Comparison of ENCODE assay signal across 7 mouse cellular contexts in the genomic region with DNA sequence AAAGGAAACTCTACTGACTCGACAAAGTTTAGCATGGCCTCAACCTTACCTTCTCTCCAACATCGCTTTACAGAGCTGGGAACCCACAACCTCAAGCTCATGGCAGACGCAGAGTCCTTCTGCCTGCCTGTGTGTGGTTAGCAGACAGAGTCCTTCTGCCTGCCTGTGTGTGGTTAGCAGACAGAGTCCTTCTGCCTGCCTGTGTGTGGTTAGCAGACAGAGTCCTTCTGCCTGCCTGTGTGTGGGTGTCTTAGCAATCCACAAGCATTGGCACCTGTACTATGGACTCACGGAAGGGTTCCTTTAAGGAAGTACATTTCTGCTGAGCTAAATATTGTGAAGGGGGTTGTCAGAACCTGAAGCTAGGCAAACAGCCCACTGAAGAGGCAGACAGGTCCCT. TPM values are rescaled to one million over a fixed set of nuclear protein-coding genes. Genes with fewer than 3 reads are reported as not detected.
DNase-seq lines count a peak whose midpoint lies in the region; ATAC-seq and TF ChIP-seq lines count a peak whose summit lies in the region.
"Not testable (repeated sequence)": the region's sequence is repeated elsewhere in the genome, so short reads cannot be mapped to it uniquely, and the experiment has no call there.

No protein-coding gene starts in this region.

- not testable (repeated sequence) for H3K27me3 ChIP-seq in liver, postnatal 0 days (ENCODE audit: insufficient read depth, low read length)

- TF ChIP-seq EP300 in liver, postnatal 0 days (IDR thresholded peaks at IDR 0.05; ENCODE audit: low read depth): not testable (repeated sequence)

- not testable (repeated sequence) for H3K4me2 ChIP-seq in liver, postnatal 0 days (ENCODE audit: low read depth, low read length)

- not testable (repeated sequence) for ATAC-seq in liver, postnatal 0 days

- peak; percentile 32 for DNase-seq in 416B (ENCODE audit: low read depth)
- DNase-seq in layer of hippocampus, adult 11-12 months (ENCODE audit: low spot score): peak; percentile 25
- DNase-seq in layer of hippocampus, postnatal 14 days (ENCODE audit: low spot score in 2 of 2): peak; percentile 19 to 26
- DNase-seq in liver, postnatal 0 days: not testable (repeated sequence)
- peak; percentile 45 for DNase-seq in naive thymus-derived CD4-positive, alpha-beta T cell, adult 2 months (ENCODE audit: low read depth)
- DNase-seq in telencephalon, adult 2 months (ENCODE audit: low read depth, low spot score): peak; percentile 47

- not testable (repeated sequence) for H3K9me3 ChIP-seq in liver, postnatal 0 days (ENCODE audit: low read length)

- not testable (repeated sequence) for H3K4me3 ChIP-seq in cortical plate, adult 2 months (ENCODE audit: insufficient read depth, low read length); liver, postnatal 0 days (ENCODE audit: low read depth, low read length)

- H3K4me1 ChIP-seq in cortical plate, adult 2 months (ENCODE audit: control insufficient read depth, insufficient read depth, low read length): not testable (repeated sequence)
- H3K4me1 ChIP-seq in liver, postnatal 0 days (ENCODE audit: insufficient read depth): peaks cover 21% of the 10 kb centered on the region

- not testable (repeated sequence) for H3K36me3 ChIP-seq in liver, postnatal 0 days (replicated peaks; ENCODE audit: insufficient read depth, low read length)

- not testable (repeated sequence) for H3K27ac ChIP-seq in cortical plate, adult 2 months (ENCODE audit: insufficient read depth, low read length)
- H3K27ac ChIP-seq in liver, postnatal 0 days (ENCODE audit: low read depth): peak overlapping the region; percentile 13; the same call in 1 of the 2 replicates

- WGBS in liver, postnatal 0 days (ENCODE audit: insufficient replicate concordance): 51% methylated on average over 4 of the region's 4 CpGs

- not testable (repeated sequence) for H3K9ac ChIP-seq in liver, postnatal 0 days (replicated peaks)

- peak; percentile 48; the same call in 1 of the 2 replicates for TF ChIP-seq POLR2A in cortical plate, adult 2 months (IDR thresholded peaks at IDR 0.05; ENCODE audit: extremely low read depth, insufficient read depth, low read length)

- not testable (repeated sequence) for TF ChIP-seq CTCF in cortical plate, adult 2 months (IDR thresholded peaks at IDR 0.05; ENCODE audit: extremely low read depth, insufficient read depth, low read length); liver, postnatal 0 days (IDR thresholded peaks at IDR 0.05; ENCODE audit: low read depth)

RNA-seq across cellular contexts. Expression of a gene that starts 3.8 kb away (rescaled TPM):
- 22.0 and 23.2 TPM in 2 replicates for polyA plus RNA-seq in cortical plate, adult 2 months (2012; rRNA removed)
- 10 to 100 TPM; 16.0 to 16.9 TPM for total RNA-seq in layer of hippocampus, postnatal 14 days (2021)
- polyA plus RNA-seq in liver, postnatal 0 days (2015; fragmentation: Nextera tagmentation; extraction: Ambion mirVana): 44.1 and 44.9 TPM in 2 replicates
